Mouse (Mus musculus): ENCODE measurements around the gene Pigx.

- TF ChIP-seq CTCF (IDR thresholded peaks at IDR 0.05; ENCODE audit: low read depth, low read length) (no peak), POLR2A (IDR thresholded peaks at IDR 0.05; ENCODE audit: extremely low read depth, insufficient read depth, low read length) (no peak)
Measured at GRCm38 (mm10) chr16:32147589-32148207, 48.2 kb upstream of the Pigx start.
